Mouse (Mus musculus): ENCODE results near the gene Apba1.

The Apba1 gene

DNA sequence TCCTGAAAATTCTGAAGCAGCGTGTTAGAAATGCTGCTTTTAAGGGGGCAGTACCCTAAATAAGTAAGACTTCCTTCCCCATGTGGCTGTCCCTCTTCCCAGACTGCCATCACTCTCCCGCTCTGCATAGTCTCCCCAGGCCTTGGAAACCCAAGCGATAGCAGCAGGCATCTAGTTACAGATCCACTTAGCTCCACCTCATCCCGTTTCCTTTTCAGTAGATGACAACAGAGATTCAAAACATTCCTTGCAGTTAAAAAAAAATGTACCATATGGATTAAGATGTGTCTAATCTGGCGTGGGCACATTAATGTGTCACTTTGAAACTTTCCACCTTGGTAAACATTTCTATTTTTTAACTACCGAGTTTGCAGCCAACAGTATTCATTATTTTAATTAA lies 48.1 kb downstream of the Apba1 start:
- DNase-seq (ENCODE audit: low read depth, low spot score), result no peak

DNA sequence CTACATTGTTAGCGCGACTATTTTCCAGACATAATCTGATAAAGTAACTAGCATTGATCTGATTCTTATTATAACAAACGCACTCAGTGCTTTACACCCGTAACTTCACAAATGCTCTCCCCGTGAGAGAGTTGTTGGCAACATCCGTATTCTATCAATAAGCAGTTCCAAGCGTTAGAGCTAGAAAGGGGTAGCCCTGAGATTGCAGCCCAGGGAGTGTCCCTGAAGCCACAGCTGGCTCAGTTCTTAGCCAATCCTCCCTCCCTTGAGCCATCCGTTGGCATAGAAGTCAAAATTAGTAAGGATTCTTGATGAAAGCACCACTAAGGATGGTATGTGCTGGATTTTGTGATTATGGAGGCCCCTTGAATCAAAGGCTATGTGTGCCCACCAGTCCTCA lies 48.7 kb downstream of the Apba1 start:
- no peak for DNase-seq (ENCODE audit: low read depth, low spot score)

DNA sequence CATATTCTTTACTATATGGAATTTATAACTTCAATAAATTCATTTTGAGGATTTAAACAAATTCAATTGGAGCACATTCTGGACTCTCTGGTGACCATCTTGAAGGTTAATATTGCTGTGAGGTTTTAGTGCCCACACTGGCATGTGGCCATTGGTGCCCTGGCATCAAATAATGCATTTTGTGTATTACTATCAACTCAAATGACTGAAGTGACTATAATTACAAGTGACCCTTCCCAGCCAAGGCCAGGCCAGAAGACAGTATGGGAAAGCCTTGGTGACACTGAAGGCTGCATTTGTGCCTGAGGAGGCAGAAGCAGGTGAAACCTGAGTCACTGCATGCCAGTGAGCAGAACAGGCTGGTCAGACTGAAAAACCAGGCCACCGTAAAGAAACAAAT lies 50.5 kb downstream of the Apba1 start:
- DNase-seq (ENCODE audit: low read depth, low spot score), result no peak

DNA sequence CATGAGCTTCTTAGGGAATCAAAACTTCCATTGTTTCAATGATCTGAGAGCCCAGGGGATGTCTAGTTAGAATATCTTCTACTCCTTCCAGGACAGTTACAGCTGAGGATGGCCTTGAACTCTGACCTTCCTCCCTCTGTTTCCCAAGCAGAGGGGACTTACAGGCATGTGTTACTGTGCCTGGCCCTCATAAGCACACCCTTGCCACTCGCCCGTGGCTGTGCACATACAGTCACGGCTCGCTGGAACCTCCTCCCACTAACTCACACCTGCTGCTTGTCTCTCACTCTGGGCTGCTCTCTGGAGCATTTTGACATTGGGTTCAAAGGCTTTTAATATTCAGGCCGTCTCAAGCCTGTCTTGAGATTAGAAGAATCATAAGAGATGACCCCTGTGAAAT lies 51.8 kb downstream of the Apba1 start:
- DNase-seq (ENCODE audit: low read depth, low spot score), result no peak

DNA sequence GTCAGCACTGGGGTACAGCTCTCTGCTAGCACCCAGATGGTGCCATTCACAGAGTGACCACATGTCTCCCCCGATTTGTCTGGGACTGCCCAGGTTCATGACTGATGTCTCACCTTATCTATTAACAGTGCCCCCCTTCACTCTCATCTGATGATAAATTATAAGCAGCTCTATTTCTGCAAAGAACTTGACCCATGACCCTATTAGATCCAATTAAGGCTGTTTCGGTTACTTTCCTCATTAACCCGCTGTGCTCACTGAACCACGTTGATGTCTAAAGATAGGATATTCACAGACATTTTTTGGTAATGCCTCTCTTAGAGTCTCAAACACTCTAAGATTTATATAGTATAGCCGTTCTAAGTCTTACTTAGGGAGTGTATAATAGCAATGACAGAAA lies 52.3 kb downstream of the Apba1 start:
- DNase-seq (ENCODE audit: low read depth, low spot score), result no peak

DNA sequence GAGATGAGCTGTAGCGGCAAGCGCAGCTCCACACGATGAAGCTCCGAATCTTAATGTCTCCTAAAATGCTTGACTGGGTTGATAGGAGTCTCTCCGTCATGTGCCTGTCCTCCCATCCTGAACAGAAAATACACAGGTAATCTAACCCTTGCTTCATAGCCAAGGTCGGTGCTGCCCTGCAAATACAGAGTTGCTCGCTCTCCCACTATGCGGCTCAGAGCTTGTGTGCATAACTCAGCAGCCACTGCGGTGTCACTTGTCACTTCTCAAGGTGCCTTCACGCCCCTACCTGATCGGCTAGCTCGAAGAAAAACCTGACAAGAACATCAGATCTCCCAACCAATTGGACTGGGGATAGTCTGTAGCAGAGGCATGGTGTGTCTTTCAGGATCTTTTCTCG lies 58.1 kb downstream of the Apba1 start:
- DNase-seq (ENCODE audit: low read depth, low spot score), result peak; percentile 8

DNA sequence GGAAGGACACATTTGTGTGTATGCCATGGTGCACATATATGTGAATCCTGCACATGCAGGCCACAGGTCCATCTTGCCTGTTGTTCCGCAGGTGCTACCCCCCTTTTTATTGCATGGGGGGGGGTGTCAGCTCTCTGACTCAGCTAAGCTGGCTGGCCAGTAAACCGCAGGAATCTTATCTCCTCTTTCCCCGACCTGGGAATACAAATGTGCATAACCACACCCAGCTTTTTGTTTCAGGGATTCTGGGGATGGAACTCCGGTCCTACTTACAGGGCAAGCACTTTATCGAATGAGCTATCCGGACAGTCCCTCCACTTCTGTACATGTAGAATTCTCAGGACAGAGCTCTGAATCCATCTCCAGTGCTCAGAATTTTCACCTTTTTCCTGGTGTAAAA lies 58.5 kb downstream of the Apba1 start:
- DNase-seq (ENCODE audit: low read depth, low spot score), result peak; percentile 51

DNA sequence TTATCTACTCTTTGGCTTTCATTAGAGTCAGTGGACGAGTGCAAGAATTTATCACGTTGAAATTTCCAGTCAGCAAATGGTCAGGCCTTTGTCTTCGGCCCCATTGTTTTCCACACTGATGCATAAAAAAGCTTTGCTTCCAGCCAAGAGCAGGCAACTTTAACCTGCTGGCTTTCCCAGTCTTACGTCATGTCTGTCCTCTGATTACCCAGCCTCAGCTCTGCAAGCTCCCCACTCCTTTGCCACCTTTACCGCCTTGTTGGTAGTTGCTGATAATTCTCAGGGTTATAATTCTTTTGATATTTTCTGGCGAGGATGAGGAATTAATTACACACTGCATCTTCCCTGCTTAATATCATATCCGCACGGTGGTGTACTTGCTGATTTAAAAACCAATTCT lies 61.2 kb downstream of the Apba1 start:
- DNase-seq (ENCODE audit: low read depth, low spot score), result peak; percentile 47

DNA sequence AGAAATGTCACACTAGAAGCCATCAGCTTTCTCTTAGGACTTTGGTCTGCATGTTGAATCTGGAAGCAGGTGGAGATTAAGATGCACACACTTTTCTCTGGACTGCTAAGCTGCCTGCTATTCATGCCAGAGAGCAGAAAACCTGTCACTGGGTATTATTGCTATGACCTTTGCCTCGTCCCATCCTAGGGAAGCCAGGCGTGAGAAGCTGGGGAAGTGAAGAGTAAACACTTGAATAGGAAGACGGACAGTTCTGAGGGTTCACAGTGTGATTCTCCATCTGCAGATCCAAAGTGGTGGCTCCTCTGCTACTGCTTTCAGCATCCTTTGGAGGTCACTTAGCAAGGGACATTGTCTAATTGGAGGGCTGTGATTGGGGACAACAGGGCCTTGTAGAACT lies 63.8 kb downstream of the Apba1 start:
- no peak for DNase-seq (ENCODE audit: low read depth, low spot score)

DNA sequence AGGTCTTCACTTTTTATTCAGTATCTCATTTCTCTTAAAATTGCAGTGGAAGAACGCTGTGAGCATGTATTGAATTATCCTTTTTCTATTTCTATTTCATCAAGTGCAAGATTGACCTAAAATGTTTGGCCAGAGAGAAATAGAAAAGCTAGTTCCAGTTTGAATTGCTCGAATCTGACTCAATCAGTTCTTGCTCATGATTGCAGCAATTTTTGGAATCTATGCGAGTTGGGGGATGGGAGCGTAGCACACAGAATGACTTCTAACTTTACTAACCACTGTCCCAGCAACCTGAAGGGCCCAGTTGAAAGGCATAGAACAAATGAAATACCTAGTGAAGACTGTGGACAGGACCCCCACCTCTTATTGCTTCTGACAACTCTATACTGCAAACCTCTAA lies 64.8 kb downstream of the Apba1 start:
- DNase-seq (ENCODE audit: low read depth, low spot score), result no peak

DNA sequence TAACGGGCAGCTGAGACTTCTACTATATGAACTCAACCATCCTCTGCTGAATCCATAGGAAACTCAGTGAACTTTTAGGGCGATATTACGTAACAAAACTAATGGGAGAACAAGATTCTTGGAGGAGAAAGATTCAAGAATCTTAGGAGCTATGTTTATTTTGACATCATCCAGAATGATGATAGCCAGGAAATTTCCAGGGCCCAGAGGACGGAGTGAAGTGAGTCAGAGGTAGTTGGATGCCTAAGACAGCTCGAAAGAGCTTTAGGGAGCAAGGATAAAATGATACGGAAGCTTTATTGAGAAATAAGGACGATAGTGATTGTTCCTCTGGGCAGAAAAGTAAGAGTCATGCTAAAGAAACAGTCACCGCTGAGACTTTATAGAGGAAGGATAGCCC lies 67.6 kb downstream of the Apba1 start:
- DNase-seq (ENCODE audit: low read depth, low spot score), result no peak

DNA sequence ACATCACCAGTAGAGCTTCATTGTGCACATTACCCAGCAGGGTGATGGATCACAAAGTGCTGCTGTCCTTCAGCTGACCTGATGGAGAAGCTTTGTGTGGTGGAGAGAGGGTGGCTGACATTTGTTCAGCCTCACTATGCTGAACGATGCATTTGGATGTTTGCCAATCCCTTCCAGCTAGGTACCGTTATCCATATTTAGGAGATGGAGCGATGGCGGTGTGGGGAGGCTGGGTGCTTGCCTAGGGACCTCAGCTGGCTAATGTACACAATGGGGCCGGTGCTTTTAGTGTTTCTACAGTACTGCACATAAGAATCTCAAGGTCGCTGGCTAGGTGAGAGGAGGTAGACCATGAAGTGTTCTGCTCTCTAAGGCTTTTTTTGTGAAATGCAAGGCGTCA lies 72.1 kb downstream of the Apba1 start:
- DNase-seq (ENCODE audit: low read depth, low spot score), result no peak

DNA sequence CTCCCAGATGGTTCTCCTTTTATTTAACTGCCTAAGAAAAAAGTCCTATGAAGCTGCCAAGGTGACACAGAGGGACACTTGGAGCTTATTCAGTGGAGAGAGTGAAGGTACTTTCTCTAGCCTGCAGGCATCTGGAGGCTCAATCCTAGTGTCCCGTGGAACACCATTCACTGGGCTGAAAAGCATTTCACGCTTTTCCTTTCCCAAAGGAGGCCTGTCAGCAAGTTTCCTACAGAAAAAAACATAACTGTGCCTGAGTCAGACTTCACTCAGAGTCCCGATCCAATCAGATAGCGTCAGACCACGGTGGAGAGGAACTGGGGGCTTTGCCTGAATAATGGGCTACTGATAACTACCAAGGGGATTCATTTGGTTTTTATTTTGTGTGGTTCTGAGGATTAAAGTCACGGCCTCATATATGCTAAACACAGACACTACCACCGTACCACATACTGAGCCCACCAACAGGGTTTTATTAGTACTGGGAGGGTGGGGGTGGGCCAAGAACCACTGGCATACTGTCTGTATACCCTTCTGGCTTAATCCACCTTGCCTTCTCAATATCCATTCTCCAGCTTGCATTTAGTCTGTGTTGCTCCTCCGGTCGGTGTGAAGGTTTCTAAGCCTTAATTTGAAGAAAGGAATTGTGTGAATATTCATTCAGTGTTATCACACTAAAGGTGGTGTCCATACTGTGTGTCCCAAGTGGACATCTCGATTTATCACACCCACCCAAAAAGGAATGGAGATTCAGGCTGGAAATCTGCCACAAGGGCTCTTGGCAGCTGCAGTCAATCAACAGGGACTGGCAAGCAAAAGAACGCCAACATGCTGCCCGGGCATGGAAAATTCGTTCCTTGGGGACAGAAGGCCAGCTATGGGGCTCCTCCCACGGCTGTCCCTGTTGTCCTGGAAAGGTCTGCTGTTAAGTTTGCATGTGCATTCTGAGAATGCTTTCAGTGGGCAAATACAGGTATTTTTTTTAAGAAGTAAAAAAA lies 75.3 kb downstream of the Apba1 start:
- no peak for DNase-seq (ENCODE audit: low read depth, low spot score)

DNA sequence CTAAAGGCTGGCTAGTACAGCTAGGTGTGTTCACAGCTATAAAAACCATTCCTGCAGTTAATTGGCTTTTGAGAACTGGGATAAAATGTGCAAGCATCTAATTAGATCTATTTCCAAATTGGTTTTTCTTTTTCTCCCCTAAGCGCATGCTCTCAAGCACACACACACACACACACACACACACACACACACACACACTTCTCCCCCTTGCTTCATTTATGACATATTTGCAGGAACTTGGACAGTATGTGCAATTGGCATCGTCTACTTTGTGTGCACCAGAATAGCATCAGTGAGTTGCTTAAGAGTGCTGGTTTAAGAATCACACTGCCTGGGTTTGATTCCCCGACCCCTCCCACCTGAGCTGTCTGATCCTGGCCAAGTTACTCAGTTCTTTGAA lies 76.0 kb downstream of the Apba1 start:
- no peak for DNase-seq (ENCODE audit: low read depth, low spot score)

DNA sequence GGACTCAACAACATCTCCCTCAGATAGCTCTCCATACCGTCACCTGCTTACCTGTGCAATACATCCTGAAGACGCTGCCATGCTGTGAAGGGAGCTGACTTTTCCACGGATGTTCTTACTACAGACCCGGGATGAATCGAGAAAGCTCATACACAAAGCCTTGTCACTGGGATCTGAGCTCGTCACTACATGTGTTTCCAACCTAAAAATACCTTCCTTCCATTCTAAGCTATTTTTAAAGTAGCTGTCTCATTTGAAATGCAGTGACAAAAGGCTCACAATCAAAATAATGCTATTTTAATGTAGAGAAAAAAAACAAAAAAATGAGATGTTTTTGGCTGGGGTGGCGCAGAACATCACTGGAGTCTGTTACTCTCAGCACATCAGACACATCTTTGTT lies 97.1 kb downstream of the Apba1 start:
- DNase-seq (ENCODE audit: low read depth, low spot score), result no peak

DNA sequence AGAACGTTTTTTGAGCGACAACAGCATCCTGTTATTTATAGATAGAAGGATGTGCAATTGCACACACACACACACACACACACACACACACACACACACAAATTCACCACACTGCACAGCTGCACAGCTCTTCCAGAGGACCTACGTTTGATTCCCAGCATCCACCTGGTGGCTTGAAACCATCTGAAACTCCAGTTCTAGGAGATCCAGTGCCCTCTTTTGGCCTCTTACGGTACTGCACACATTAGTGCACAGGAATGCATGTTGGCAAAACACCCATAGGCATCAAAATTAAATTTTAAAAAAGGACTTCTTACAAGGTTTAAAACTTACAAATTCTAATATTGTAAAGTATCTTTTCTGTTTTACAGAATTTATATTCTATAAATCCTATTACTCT lies 99.4 kb downstream of the Apba1 start:
- DNase-seq (ENCODE audit: low read depth, low spot score), result peak; percentile 63

DNA sequence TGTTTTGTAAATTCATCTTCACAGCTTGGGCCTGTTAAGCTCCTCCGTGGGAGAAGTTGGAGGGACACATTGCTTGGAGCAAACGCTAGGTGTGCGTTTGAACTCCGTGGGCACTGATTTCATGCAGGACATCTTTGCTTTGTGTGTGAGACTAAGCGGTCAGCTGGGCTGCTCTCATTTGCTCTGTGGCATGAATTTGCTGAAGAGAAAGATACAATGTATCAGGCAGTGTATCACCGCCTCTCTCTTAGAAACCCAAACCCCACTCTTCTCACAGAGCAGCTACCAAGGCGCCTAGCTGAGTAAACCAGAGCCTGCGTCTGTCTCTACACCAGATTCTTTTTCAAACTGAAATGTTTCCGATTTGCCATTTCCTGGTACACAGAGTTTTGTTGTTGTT lies 100.1 kb downstream of the Apba1 start:
- DNase-seq (ENCODE audit: low read depth, low spot score), result no peak

DNA sequence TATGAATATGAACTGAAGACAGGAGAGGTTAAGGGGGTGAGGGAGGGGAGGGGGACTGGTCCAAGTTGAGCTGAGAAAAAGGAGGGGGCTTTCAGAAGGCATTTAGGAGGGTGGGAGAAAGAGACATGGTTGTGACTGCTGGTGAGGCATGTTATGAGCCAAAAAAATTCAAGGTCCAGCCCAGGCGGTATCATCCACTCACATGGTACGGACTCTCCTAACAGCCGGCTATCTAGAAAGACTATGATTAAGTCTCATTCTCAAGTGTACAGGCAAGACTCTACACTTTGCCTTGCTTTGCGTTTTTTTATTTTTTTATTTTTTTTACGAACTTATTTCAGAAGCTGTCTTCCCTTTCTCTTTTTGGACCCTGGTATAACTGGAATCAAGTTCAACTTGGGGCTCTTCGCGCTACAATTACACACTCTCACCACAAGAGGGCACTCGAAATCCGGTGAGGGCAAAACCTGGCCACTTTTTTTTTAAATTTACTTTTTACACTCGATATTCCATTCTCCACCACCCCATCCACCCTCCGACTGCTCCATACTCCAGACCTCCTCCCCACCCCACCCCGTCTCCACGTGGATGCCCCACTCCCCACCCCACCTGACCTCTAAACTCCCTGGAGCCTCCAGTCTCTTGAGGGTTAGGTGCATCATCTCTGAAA lies 101.6 kb downstream of the Apba1 start:
- DNase-seq (ENCODE audit: low read depth, low spot score), result peak; percentile 51

DNA sequence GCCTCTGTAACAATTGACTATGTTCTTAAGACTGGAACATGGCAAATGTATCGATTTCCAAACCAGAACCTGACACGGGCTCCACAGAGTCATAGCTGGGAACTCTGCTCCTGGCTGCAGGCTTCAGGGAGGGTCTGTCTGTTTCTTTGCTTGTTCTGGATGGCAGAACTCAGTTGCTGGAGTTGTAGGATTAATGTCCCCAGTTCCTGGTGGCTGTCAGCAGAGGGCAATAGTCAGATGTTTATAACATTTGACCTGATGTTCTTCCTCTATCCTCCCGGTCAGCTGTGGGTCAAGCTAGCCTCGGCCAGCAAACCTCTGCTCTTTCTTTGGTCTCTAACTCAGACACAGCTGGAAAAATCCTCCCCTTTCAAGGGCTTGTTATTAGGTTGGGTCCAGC lies 104.0 kb downstream of the Apba1 start:
- no peak for DNase-seq (ENCODE audit: low read depth, low spot score)

DNA sequence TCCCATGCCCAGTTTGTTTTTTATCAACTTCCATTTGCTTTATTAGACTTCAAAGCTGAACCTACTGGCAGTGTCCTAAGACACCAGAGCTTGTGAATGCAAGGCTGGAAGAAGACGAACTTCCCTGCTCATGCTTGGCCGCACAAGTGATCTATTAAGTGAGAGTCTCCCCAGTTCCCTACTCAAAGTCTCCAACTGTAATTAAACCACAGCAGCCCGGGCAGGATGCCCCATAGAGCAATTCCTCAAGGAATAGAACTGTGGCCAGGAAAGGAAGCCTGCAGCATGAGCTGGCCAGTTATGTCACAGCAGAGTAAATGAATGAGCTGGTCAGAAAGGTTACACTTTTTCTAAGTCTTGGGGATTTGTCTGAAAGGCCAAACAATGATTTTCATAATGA lies 105.3 kb downstream of the Apba1 start:
- DNase-seq (ENCODE audit: low read depth, low spot score), result no peak

DNA sequence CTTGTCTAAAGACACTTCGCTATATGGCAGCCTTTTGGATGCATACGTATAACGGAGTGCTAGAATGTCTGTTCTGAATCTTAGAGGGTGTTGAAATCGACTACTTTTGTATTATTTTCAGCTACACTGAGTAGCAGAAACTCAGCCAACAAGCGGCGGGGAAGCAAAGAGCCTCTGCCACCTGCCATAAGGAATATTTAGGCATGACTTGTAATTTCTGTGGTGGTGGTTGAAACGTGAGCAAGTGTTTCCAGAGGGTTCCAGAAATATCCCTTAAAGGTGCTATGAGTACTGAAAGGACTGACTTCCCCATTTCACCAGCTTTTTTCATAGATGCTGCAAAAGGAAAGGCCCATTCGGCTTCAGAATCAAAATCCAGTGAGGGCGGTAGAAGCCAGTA lies 107.4 kb downstream of the Apba1 start:
- no peak for DNase-seq (ENCODE audit: low read depth, low spot score)

DNA sequence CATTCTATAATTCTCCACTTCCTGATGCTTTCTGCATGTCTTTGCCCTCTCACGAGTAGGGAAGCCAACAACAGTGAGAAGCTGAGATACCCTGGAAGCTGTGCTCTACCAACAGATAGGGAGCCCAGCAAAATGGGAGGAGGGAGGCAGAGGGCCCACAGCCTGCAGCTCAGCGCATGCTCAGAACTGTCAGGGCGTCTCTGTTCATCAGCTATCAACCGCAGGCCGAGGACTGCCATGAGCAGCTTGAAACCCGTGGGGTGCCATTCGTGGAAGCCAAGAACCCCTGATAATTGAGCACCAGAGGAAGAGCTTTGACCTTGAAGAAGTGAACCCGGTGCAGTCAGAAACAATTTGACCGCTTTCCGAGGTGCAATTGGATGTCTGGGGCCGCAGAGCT lies 108.4 kb downstream of the Apba1 start:
- DNase-seq (ENCODE audit: low read depth, low spot score), result peak; percentile 14

DNA sequence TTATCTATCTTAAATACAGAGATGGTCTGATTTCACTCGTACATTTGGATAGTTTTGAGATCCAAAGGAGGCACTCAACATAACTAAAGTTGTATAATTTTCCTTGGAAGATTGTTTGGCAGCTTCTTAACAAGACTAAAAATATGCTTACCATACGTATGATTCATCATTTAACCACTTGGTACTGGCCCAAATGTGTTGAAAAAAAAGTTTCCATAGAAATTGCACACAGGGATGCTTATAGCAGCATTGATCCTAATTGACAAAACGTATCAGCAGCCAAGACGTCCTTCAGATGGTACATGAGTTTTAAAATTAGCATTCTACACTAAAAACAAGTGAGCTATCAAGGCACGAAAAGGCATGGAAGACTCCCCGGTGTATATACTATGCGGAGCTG lies 108.9 kb downstream of the Apba1 start:
- no peak for DNase-seq (ENCODE audit: low read depth, low spot score)

All from R1 (cell line).